Mouse (Mus musculus) CH12.LX (cell line): ENCODE results near the gene Gm47791. TPM values are rescaled to one million over a fixed set of nuclear protein-coding genes. Genes with fewer than 3 reads are reported as not detected.

ENCODE experiments used
- DNase-seq: peaks from one replicate; pipeline ENCODE4 v3.0.0-alpha.2; 2013; ENCODE audit errors: extremely low read depth
- H3K27ac ChIP-seq: 2 replicates; pipeline ENCODE4 v1.5.1; 2012; ENCODE audit warnings: low read depth, mild to moderate bottlenecking, control low read depth, moderate library complexity; ENCODE audit not compliant: insufficient read depth
- H3K27me3 ChIP-seq: replicated peaks from 2 replicates; pipeline ENCODE3; 2012; ENCODE audit warnings: inconsistent platforms
- H3K36me3 ChIP-seq, 2 experiments: replicated peaks in 1 of 2; 2 replicates each; pipeline versions ENCODE3 to v1.6.1; 2012; ENCODE audit warnings: inconsistent platforms in 1 of 2, low read length in 1 of 2, mild to moderate bottlenecking in 1 of 2, mixed read lengths in 1 of 2, moderate library complexity in 1 of 2; ENCODE audit not compliant: control insufficient read depth in 1 of 2, insufficient read depth in 1 of 2
- H3K4me1 ChIP-seq, 2 experiments: 2 replicates each; pipeline ENCODE4 v1.6.1; 2012; ENCODE audit warnings: inconsistent platforms in 1 of 2, moderate library complexity in 1 of 2; ENCODE audit not compliant: insufficient read depth in 2 of 2, control insufficient read depth in 1 of 2
- H3K4me2 ChIP-seq: 2 replicates; pipeline ENCODE4 v1.6.1; 2012; ENCODE audit warnings: low read depth, mild to moderate bottlenecking, control low read depth; ENCODE audit not compliant: poor library complexity, insufficient read depth, severe bottlenecking
- H3K4me3 ChIP-seq, 3 experiments: fragments of 150-350 bp in 1 of 3; sonication (generic) in 1 of 3; replicated peaks in 1 of 3; 2 replicates each; pipeline versions ENCODE3 to v1.5.1; 2011 to 2012; ENCODE audit warnings: low read depth in 2 of 3, low read length in 2 of 3, mild to moderate bottlenecking in 2 of 3, moderate library complexity in 2 of 3, control low read depth in 1 of 3, improper control_type of control experiment in 1 of 3, inconsistent platforms in 1 of 3, mixed read lengths in 1 of 3; ENCODE audit not compliant: poor library complexity in 1 of 3
- H3K79me2 ChIP-seq: replicated peaks from 2 replicates; pipeline ENCODE4 v1.6.1; 2012; ENCODE audit warnings: mild to moderate bottlenecking, moderate library complexity; ENCODE audit not compliant: control insufficient read depth, poor library complexity, insufficient read depth, severe bottlenecking; ENCODE audit errors: extremely low read depth
- H3K9ac ChIP-seq: 2 replicates; pipeline ENCODE4 v1.6.1; 2012; ENCODE audit warnings: low read depth, mild to moderate bottlenecking, control low read depth, moderate library complexity; ENCODE audit not compliant: insufficient read depth
- H3K9me3 ChIP-seq: replicated peaks from 2 replicates; pipeline ENCODE3; 2012; ENCODE audit warnings: low read length, inconsistent platforms, mixed read lengths
- BHLHE40 ChIP-seq: IDR thresholded peaks from 2 replicates; pipeline ENCODE4 v1.6.1; 2011; ENCODE audit warnings: mild to moderate bottlenecking, low read depth, low read length, improper control_type of control experiment
- CHD2 ChIP-seq: IDR thresholded peaks from 2 replicates; pipeline ENCODE4 v1.6.1; 2011; ENCODE audit warnings: low read length, improper control_type of control experiment
- ELF1 ChIP-seq: IDR thresholded peaks from 2 replicates; pipeline ENCODE4 v1.6.1; 2014; ENCODE audit warnings: low read depth, mild to moderate bottlenecking, inconsistent platforms, low read length, improper control_type of control experiment
- GABPA ChIP-seq: IDR thresholded peaks from 2 replicates; pipeline ENCODE4 v1.6.1; 2012; ENCODE audit warnings: low read depth, low read length, improper control_type of control experiment, inconsistent platforms; ENCODE audit not compliant: insufficient replicate concordance
- HCFC1 ChIP-seq: IDR thresholded peaks from 2 replicates; pipeline ENCODE4 v1.6.1; 2012; ENCODE audit warnings: low read depth, mild to moderate bottlenecking, inconsistent platforms, low read length, improper control_type of control experiment
- IRF4 ChIP-seq: IDR thresholded peaks from 2 replicates; pipeline ENCODE4 v1.6.1; 2014; ENCODE audit warnings: low read depth, mild to moderate bottlenecking, inconsistent platforms, low read length, improper control_type of control experiment
- KAT2A ChIP-seq: IDR thresholded peaks from 2 replicates; pipeline ENCODE4 v1.6.1; 2012; ENCODE audit warnings: low read length, improper control_type of control experiment, inconsistent platforms; ENCODE audit not compliant: insufficient replicate concordance
- MAFK ChIP-seq: IDR thresholded peaks from 2 replicates; pipeline ENCODE4 v1.6.1; 2011; ENCODE audit warnings: low read length, improper control_type of control experiment; ENCODE audit not compliant: insufficient replicate concordance
- MAX ChIP-seq: IDR thresholded peaks from 2 replicates; pipeline ENCODE4 v1.6.1; 2011; ENCODE audit warnings: low read length, improper control_type of control experiment
- MAZ ChIP-seq: IDR thresholded peaks from 2 replicates; pipeline ENCODE4 v1.6.1; 2012; ENCODE audit warnings: low read depth, mild to moderate bottlenecking, inconsistent platforms, low read length, improper control_type of control experiment, moderate library complexity
- NELFE ChIP-seq: IDR thresholded peaks from 2 replicates; pipeline ENCODE4 v1.6.1; 2011; ENCODE audit warnings: low read depth, low read length, improper control_type of control experiment
- NRF1 ChIP-seq: IDR thresholded peaks from 2 replicates; pipeline ENCODE4 v1.6.1; 2014; ENCODE audit warnings: low read depth, mild to moderate bottlenecking, inconsistent platforms, low read length, improper control_type of control experiment, moderate library complexity
- PAX5 ChIP-seq: IDR thresholded peaks from 2 replicates; pipeline ENCODE4 v1.6.1; 2012; ENCODE audit warnings: low read length, inconsistent platforms, mixed read lengths
- POLR2A ChIP-seq: IDR thresholded peaks from 2 replicates; pipeline ENCODE4 v1.6.1; 2011; ENCODE audit warnings: low read depth, mild to moderate bottlenecking, improper control_type of control experiment, low read length
- RAD21 ChIP-seq: IDR thresholded peaks from 2 replicates; pipeline ENCODE4 v1.6.1; 2011; ENCODE audit warnings: low read depth, mild to moderate bottlenecking, low read length, improper control_type of control experiment, moderate library complexity
- RCOR1 ChIP-seq: conservative IDR thresholded peaks from 2 replicates; pipeline ENCODE4 v1.6.1; 2012; ENCODE audit warnings: low read depth, mild to moderate bottlenecking, inconsistent platforms, low read length, improper control_type of control experiment
- SIN3A ChIP-seq: IDR thresholded peaks from 2 replicates; pipeline ENCODE4 v1.6.1; 2012; ENCODE audit warnings: low read length, improper control_type of control experiment, inconsistent platforms
- SMC3 ChIP-seq: IDR thresholded peaks from 2 replicates; pipeline ENCODE4 v1.6.1; 2011; ENCODE audit warnings: low read depth, low read length, improper control_type of control experiment
- TBP ChIP-seq: conservative IDR thresholded peaks from 2 replicates; pipeline ENCODE4 v1.6.1; 2011; ENCODE audit warnings: low read depth, low read length, improper control_type of control experiment
- TCF12 ChIP-seq: IDR thresholded peaks from 2 replicates; pipeline ENCODE4 v1.6.1; 2014; ENCODE audit warnings: low read depth, mild to moderate bottlenecking, inconsistent platforms, low read length, improper control_type of control experiment
- UBTF ChIP-seq: IDR thresholded peaks from 2 replicates; pipeline ENCODE4 v1.6.1; 2012; ENCODE audit warnings: low read depth, mild to moderate bottlenecking, inconsistent platforms, low read length, improper control_type of control experiment, moderate library complexity
- USF1 ChIP-seq: IDR thresholded peaks from 2 replicates; pipeline ENCODE4 v1.6.1; 2014; ENCODE audit warnings: low read depth, mild to moderate bottlenecking, inconsistent platforms, low read length, improper control_type of control experiment
- USF2 ChIP-seq: conservative IDR thresholded peaks from 2 replicates; pipeline ENCODE4 v1.6.1; 2011; ENCODE audit warnings: low read depth, low read length, improper control_type of control experiment
- ZMIZ1 ChIP-seq: IDR thresholded peaks from 2 replicates; pipeline ENCODE4 v1.6.1; 2012; ENCODE audit warnings: low read depth, mild to moderate bottlenecking, inconsistent platforms, low read length, improper control_type of control experiment
- ZNF384 ChIP-seq: IDR thresholded peaks from 2 replicates; pipeline ENCODE4 v1.6.1; 2012; ENCODE audit warnings: low read depth, low read length, improper control_type of control experiment, inconsistent platforms
- dilution Hi-C: fragments of 300-500 bp; cut with MboI; formaldehyde crosslinking; loops from 2 replicates; pipeline ENCODE4 v1.14.3; 2020; ENCODE audit warnings: low sequenced_read_pairs; ENCODE audit not compliant: extremely low pct_unique_long_range_greater_than_20kb, extremely low pct_ligation_motif_present
- in situ Hi-C: fragments of 300-500 bp; cut with MboI; formaldehyde crosslinking; loops from 3 replicates; pipeline ENCODE4 v1.14.3; 2019; ENCODE audit warnings: low sequenced_read_pairs, low pct_ligation_motif_present, low pct_unique_long_range_greater_than_20kb, mixed read lengths
- polyA plus RNA-seq: library from polyadenylated mRNA; unstranded; fragments of >175 nt; gene quantifications from 2 replicates; pipeline ENCODE4 v1.2.1, GENCODE M21; 2012; ENCODE audit warnings: low read depth; ENCODE audit not compliant: insufficient read length
- total RNA-seq, 2 experiments: library from RNA; depleted of rRNA; stranded (reverse); fragments of 300-350 nt in 1 of 2; fragments of >200 nt in 1 of 2; gene quantifications; 2 replicates each; pipeline ENCODE4 v1.2.3; 2012 to 2014

Gm47791 gene
- total and polyA plus RNA-seq, 3 experiments, result not detected

DNA sequence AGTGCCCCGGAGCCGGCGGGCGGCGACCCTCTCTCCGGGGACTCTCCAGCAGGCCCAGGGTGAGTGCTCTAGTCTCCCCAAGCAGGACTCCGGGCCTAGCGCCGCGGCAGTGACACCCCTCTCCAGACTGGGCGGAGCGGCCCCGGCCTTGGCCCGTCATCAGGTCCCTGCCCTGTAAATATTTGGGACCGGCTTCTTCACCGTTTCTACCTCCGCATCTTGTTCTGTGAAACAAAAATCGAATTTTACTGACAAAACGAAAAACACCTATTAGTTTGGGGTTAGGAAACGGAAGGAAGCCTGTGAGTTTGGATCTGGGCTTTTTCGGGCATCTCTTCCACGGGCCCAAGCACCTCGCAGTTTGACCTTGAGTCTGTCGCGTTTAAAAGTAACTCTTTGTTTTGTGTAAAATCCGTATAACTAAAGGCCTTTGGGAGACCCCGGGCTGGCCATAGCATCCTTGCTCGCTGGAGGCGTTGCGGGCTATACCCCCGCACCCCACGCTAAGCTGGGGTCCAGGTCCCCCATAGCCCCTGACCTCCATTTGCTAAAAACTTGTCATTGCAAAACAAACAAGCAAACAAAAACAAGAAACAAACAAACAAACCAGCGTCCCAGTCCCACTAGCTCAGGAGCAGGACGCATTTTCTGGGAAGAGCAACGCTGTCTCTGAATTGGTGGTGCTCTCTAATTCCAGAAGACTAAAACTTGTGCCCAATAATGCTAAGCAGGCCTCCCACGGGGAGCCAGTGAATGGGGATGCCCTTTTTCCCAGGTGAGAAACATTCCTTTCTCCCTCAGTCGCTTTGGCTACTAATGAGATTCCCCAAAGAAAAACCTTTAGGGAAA, 45.8 kb downstream of the Gm47791 start:
- no peaks in the 10 kb centered on the region for H3K9me3 ChIP-seq
- H3K9ac ChIP-seq, result peak overlapping the region; percentile 97
- no peaks in the 10 kb centered on the region for H3K27me3 ChIP-seq
- no peak for DNase-seq
- TF ChIP-seq MAZ (no peak), NRF1 (no peak), SMC3 (no peak), UBTF (peak; percentile 61; the same call in 1 of the 2 replicates), GABPA (no peak)
- peaks cover 0 to 20% of the 10 kb centered on the region in 2 experiments; a peak in 2 of 4 replicates for H3K4me1 ChIP-seq
- peaks cover 17% of the 10 kb centered on the region for H3K79me2 ChIP-seq
- dilution Hi-C loops (no loop called here), in situ Hi-C loops (no loop called here)
- peak overlapping the region; percentile 79 to 94 (median 79) for H3K4me3 ChIP-seq
- peak overlapping the region; percentile 97 for H3K4me2 ChIP-seq
- H3K27ac ChIP-seq, result no peak overlapping the region
- peaks cover 16 to 30% of the 10 kb centered on the region in 2 experiments for H3K36me3 ChIP-seq

GRCm38 (mm10) chr1:82724339-82725025, 46.6 kb downstream of the Gm47791 start, which contains the start of gene Mff:
Mff (plus strand) TSS chr1:82724890.
- H3K4me1 ChIP-seq, result peaks cover 0 to 20% of the 10 kb centered on the region in 2 experiments; a peak in 2 of 4 replicates
- peak; percentile 97 for DNase-seq
- in situ Hi-C loops (no loop called here), dilution Hi-C loops (no loop called here)
- H3K36me3 ChIP-seq, result peaks cover 8 to 23% of the 10 kb centered on the region in 2 experiments
- no peaks in the 10 kb centered on the region for H3K27me3 ChIP-seq
- H3K27ac ChIP-seq, result no peak within 1 kb of the TSS
- H3K79me2 ChIP-seq, result peaks cover 17% of the 10 kb centered on the region
- peak within 1 kb of the TSS; percentile 97 for H3K9ac ChIP-seq
- H3K4me2 ChIP-seq, result peak within 1 kb of the TSS; percentile 97
- peak within 1 kb of the TSS; percentile 79 to 94 (median 79) for H3K4me3 ChIP-seq
- no peaks in the 10 kb centered on the region for H3K9me3 ChIP-seq
- peak; percentile 78 for TF ChIP-seq NELFE
- TF ChIP-seq RAD21, result no peak
- peak; percentile 99 for TF ChIP-seq KAT2A
- peak; percentile 98 for TF ChIP-seq SIN3A
- TF ChIP-seq HCFC1, result peak; percentile 100
- peak; percentile 94 for TF ChIP-seq MAX
- no peak for TF ChIP-seq ZMIZ1
- peak; percentile 71 for TF ChIP-seq IRF4
- no peak for TF ChIP-seq ZNF384
- peak; percentile 99 for TF ChIP-seq ELF1
- TF ChIP-seq MAFK, result no peak
- TF ChIP-seq BHLHE40, result peak; percentile 57; the same call in 1 of the 2 replicates
- TF ChIP-seq RCOR1, result no peak
- peak; percentile 98 for TF ChIP-seq USF2
- no peak for TF ChIP-seq PAX5
- peak; percentile 97 for TF ChIP-seq USF1
- TF ChIP-seq GABPA, result peak; percentile 77; the same call in 1 of the 2 replicates
- peak; percentile 69 for TF ChIP-seq TBP
- TF ChIP-seq TCF12, result peak; percentile 84
- TF ChIP-seq NRF1, result peak; percentile 72
- no peak for TF ChIP-seq CHD2
- peak; percentile 88 for TF ChIP-seq POLR2A
- TF ChIP-seq, all 38 proteins: peak for 15
